Mouse (Mus musculus) spleen, adult 2 months (tissue): ENCODE measurements around the gene Anks1.

Source experiments
- CTCF ChIP-seq: fragments of 200-500 bp; IDR thresholded peaks from 2 replicates; pipeline ENCODE4 v1.5.1; 2011; ENCODE audit warnings: mild to moderate bottlenecking, inconsistent platforms; ENCODE audit not compliant: insufficient read depth, insufficient read length, insufficient replicate concordance; ENCODE audit errors: extremely low read depth
- POLR2A ChIP-seq: fragments of 200-500 bp; IDR thresholded peaks from 2 replicates; pipeline ENCODE4 v1.6.1; 2011; ENCODE audit warnings: low read depth, low read length, inconsistent platforms

DNA sequence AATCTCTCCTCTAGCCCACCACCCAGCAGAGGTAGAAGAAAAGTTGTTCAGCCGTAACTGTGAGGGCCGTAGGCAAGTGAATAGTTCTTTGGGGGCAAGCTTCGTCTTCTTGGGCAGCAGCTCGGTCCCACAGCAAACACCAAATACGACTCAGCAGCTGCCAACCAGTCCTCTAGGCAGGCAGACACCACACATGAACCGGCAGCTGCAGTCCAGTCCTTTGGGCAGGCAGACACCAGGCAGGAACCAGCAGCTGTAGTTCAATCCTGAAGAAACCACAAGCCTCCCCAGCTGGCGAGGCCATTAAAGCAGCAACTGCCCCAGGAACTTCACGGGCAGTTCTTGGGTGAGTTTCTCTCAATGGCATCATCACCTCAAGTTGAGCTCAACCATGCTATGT, 203.2 kb downstream of the Anks1 start:
- TF ChIP-seq CTCF (no peak), POLR2A (no peak)
